Mouse (Mus musculus) embryonic stem cell, embryonic (primary cell): ENCODE data around the gene Gm20388.

Experiments used
- CTCF ChIA-PET, 4 experiments: fragments of 300-600 bp in 2 of 4; fragments of 350-600 bp in 2 of 4; sonication (Branson Sonifier 250); formaldehyde crosslinking; loops; one replicate each; lab custom pipeline; 2022; ENCODE audit warnings: inconsistent platforms in 2 of 4; lab: Charles Lee
- POLR2A ChIA-PET, 4 experiments: fragments of 300-600 bp in 2 of 4; fragments of 350-600 bp in 2 of 4; sonication (Branson Sonifier 250); formaldehyde crosslinking; loops; one replicate each; lab custom pipeline; 2022; ENCODE audit warnings: antibody characterized with exemption in 4 of 4, inconsistent platforms in 1 of 4; lab: Charles Lee

The Gm20388 gene

GRCm38 (mm10) chr8:122646337-122646736 lies 2735.7 kb downstream of the Gm20388 start:
- ChIA-PET CTCF (no interaction called here), POLR2A (no interaction called here)

- ChIA-PET CTCF (interaction anchor here in 3 of 4 experiments (0.6 to 1.4 kb wide), 5 partner anchors 12 to 552 kb away, joined by 3 to 7 read pairs (median 4); no protein-coding TSS in a partner anchor), POLR2A (interaction anchor here in 1 of 4 experiments (0.7 to 0.8 kb wide), 2 partner anchors 23 to 32 kb away, joined by 3 read pairs; no protein-coding TSS in a partner anchor)
Measured at GRCm38 (mm10) chr8:122648192-122648970, 2737.7 kb downstream of the Gm20388 start.

- CTCF ChIA-PET = interaction anchor here in 2 of 4 experiments (1.0 to 1.5 kb wide), 3 partner anchors 8 to 9 kb away, joined by 3 to 5 read pairs (median 5); no protein-coding TSS in a partner anchor
- POLR2A ChIA-PET = interaction anchor here in 1 of 4 experiments (0.6 kb wide), 1 partner anchor 160 kb away, joined by 3 read pairs; no protein-coding TSS in a partner anchor
Measured at GRCm38 (mm10) chr8:122651326-122651921, 2740.8 kb downstream of the Gm20388 start.

GRCm38 (mm10) chr8:122652643-122653042 lies 2742.0 kb downstream of the Gm20388 start:
- CTCF ChIA-PET = interaction anchor here in 1 of 4 experiments (0.6 kb wide), 1 partner anchor 550 kb away, joined by 3 read pairs; no protein-coding TSS in a partner anchor
- POLR2A ChIA-PET = interaction anchor here in 2 of 4 experiments (0.6 to 1.5 kb wide), 4 partner anchors 10 to 659 kb away, joined by 3 to 5 read pairs (median 3); no protein-coding TSS in a partner anchor

GRCm38 (mm10) chr8:122654768-122655167 lies 2744.1 kb downstream of the Gm20388 start:
- POLR2A ChIA-PET = no interaction called here
- CTCF ChIA-PET = no interaction called here

- ChIA-PET CTCF (no interaction called here), POLR2A (no interaction called here)
Measured at GRCm38 (mm10) chr8:122656056-122656999, 2745.7 kb downstream of the Gm20388 start.

- POLR2A ChIA-PET = interaction anchor here in 2 of 4 experiments (0.6 to 2.2 kb wide), 5 partner anchors 18 to 156 kb away, joined by 3 to 4 read pairs (median 3); partner anchors contain the start of gene Cdt1 (in 1 of the 2)
- CTCF ChIA-PET = interaction anchor here in 2 of 4 experiments (0.6 to 2.3 kb wide), 4 partner anchors 10 to 40 kb away, joined by 3 to 12 read pairs (median 8); no protein-coding TSS in a partner anchor
Measured at GRCm38 (mm10) chr8:122658149-122658806, 2747.6 kb downstream of the Gm20388 start.

GRCm38 (mm10) chr8:122658807-122659160 lies 2748.1 kb downstream of the Gm20388 start:
- POLR2A ChIA-PET = interaction anchor here in 3 of 4 experiments (0.5 to 2.2 kb wide), 5 partner anchors 19 to 156 kb away, joined by 3 to 4 read pairs (median 4); partner anchors contain the start of gene Cdt1 (in 1 of the 3)
- CTCF ChIA-PET = interaction anchor here (0.6 to 2.3 kb wide), 10 partner anchors 10 to 860 kb away, joined by 3 to 12 read pairs (median 6); partner anchors contain the start of gene Gas8 (in 1 of the 4)

- ChIA-PET CTCF (interaction anchor here (0.5 to 2.3 kb wide), 65 partner anchors 8 to 1730 kb away, joined by 3 to 14 read pairs (median 4); partner anchors contain the start of genes Galns (in 1 of the 4) and Pabpn1l (in 1 of the 4)), POLR2A (interaction anchor here in 3 of 4 experiments (0.6 to 2.2 kb wide), 7 partner anchors 20 to 461 kb away, joined by 3 to 4 read pairs (median 3); no protein-coding TSS in a partner anchor)
Measured at GRCm38 (mm10) chr8:122660022-122660421, 2749.4 kb downstream of the Gm20388 start.

- CTCF ChIA-PET = interaction anchor here in 3 of 4 experiments (0.6 to 1.8 kb wide), 5 partner anchors 10 to 170 kb away, joined by 3 to 7 read pairs (median 3); no protein-coding TSS in a partner anchor
- POLR2A ChIA-PET = no interaction called here
Measured at GRCm38 (mm10) chr8:122661138-122661537, 2750.5 kb downstream of the Gm20388 start.

- ChIA-PET POLR2A (interaction anchor here in 1 of 4 experiments (0.6 kb wide), 1 partner anchor 106 kb away, joined by 3 read pairs; no protein-coding TSS in a partner anchor), CTCF (interaction anchor here in 1 of 4 experiments (1.0 kb wide), 1 partner anchor 9 kb away, joined by 3 read pairs; no protein-coding TSS in a partner anchor)
Measured at GRCm38 (mm10) chr8:122661894-122662293, 2751.3 kb downstream of the Gm20388 start.

GRCm38 (mm10) chr8:122663106-122663505 lies 2752.5 kb downstream of the Gm20388 start:
- ChIA-PET POLR2A (no interaction called here), CTCF (no interaction called here)

GRCm38 (mm10) chr8:122663670-122664069 lies 2753.0 kb downstream of the Gm20388 start:
- ChIA-PET CTCF (no interaction called here), POLR2A (interaction anchor here in 1 of 4 experiments (0.7 kb wide), 1 partner anchor 31 kb away, joined by 3 read pairs; no protein-coding TSS in a partner anchor)

GRCm38 (mm10) chr8:122665221-122665620 lies 2754.6 kb downstream of the Gm20388 start:
- ChIA-PET POLR2A (no interaction called here), CTCF (no interaction called here)

GRCm38 (mm10) chr8:122665667-122666316 lies 2755.2 kb downstream of the Gm20388 start:
- CTCF ChIA-PET = interaction anchor here in 1 of 4 experiments (0.6 kb wide), 1 partner anchor 32 kb away, joined by 3 read pairs; no protein-coding TSS in a partner anchor
- POLR2A ChIA-PET = interaction anchor here in 1 of 4 experiments (0.7 kb wide), 1 partner anchor 23 kb away, joined by 5 read pairs; no protein-coding TSS in a partner anchor

GRCm38 (mm10) chr8:122666338-122666764 lies 2755.7 kb downstream of the Gm20388 start:
- CTCF ChIA-PET = interaction anchor here in 1 of 4 experiments (0.6 kb wide), 1 partner anchor 31 kb away, joined by 3 read pairs; no protein-coding TSS in a partner anchor
- POLR2A ChIA-PET = interaction anchor here in 1 of 4 experiments (0.7 to 1.3 kb wide), 2 partner anchors 14 to 24 kb away, joined by 3 to 5 read pairs; no protein-coding TSS in a partner anchor
